Mouse (Mus musculus): ENCODE measurements at regions not wholly inside any gene's neighbourhood (a gene's known extent, or its start where the extent isn't known, plus 50 kb on each side); places are given as distances from the start of the nearest gene placed in this dataset.

DNA sequence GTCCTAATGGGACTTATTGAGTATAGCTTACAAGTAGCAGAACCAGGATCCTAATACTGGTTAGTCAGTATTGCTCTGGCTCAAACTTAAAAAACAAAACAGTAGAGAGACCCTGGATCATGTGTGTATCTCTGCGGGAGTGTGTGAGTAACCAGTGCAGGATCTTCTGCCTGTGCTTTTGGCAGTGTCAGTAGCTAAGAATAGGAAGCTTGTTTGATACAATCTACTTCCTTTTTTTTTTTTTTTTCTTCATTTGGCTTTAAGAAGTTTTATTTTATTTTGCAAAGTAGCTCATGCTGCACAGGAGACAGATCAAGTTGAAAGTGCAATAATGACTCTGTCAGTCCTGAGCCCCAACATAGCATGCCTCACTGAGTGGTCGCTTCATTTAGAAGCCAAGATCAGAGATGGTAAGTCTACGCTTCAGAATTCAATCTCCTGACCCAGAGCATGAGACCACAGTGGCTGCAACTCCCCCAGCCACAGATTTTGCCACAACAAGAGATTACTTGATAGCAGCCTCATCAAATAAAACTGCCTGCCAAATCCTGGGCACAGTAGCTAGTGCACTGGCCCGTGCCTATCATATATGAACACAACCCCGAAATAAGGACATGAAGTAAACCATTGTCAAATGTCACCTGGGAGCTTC, 306.4 kb upstream of the Pitrm1 start:
- H3K4me1 ChIP-seq (ENCODE audit: insufficient read depth, low read depth, low read length), result no peaks in the 10 kb centered on the region
- no peak overlapping the region for H3K4me3 ChIP-seq (ENCODE audit: low read depth, low read length)
- H3K27me3 ChIP-seq (ENCODE audit: insufficient read depth, low read length), result no peaks in the 10 kb centered on the region
- ATAC-seq (ENCODE audit: extremely low read depth, insufficient number of reproducible peaks, low FRiP score, poor library complexity, severe bottlenecking) (no peak), DNase-seq (ENCODE audit: low spot score) (no peak)
- H3K9me3 ChIP-seq (replicated peaks), result no peaks in the 10 kb centered on the region
- H3K36me3 ChIP-seq (replicated peaks), result no peaks in the 10 kb centered on the region
- TF ChIP-seq POLR2AphosphoS5 (IDR thresholded peaks at IDR 0.05; ENCODE audit: insufficient replicate concordance, low read depth, low read length) (no peak), GATA2 (IDR thresholded peaks at IDR 0.05; ENCODE audit: borderline replicate concordance, low read depth, low read length) (no peak), CTCF (IDR thresholded peaks at IDR 0.05; ENCODE audit: low read depth, low read length) (no peak), GATA1 (IDR thresholded peaks at IDR 0.05; ENCODE audit: borderline replicate concordance, low read length) (no peak)

DNA sequence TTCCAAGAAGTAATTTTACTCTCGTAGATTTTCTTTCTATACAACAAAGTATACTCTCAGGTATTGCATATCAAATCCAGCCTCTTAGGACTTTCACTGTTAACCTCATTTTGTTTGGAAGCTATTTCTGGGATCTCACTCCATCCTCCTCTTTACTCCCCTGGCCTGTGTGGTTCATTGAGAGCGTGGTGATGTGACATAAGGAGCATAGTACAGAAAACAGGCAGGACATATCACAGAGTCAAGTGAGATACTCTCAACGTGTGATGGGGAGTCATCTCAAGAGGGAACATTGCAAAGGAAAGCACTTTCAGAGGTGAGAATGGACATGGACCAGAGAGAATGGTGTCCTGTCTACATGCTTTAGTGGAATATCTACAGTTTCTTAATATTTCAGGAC, 297.8 kb upstream of the Pitrm1 start:
- ATAC-seq (ENCODE audit: extremely low read depth, insufficient number of reproducible peaks, low FRiP score, poor library complexity, severe bottlenecking), result no peak
- TF ChIP-seq POLR2AphosphoS5 (IDR thresholded peaks at IDR 0.05; ENCODE audit: insufficient replicate concordance, low read depth, low read length) (no peak), CTCF (IDR thresholded peaks at IDR 0.05; ENCODE audit: low read depth, low read length) (no peak), GATA2 (IDR thresholded peaks at IDR 0.05; ENCODE audit: borderline replicate concordance, low read depth, low read length) (no peak), GATA1 (IDR thresholded peaks at IDR 0.05; ENCODE audit: borderline replicate concordance, low read length) (no peak), TAL1 (conservative IDR thresholded peaks at IDR 0.05; ENCODE audit: low read depth, low read length) (no peak)
- H3K9me3 ChIP-seq (replicated peaks), result no peaks in the 10 kb centered on the region
- H3K4me1 ChIP-seq (ENCODE audit: insufficient read depth, low read depth, low read length), result no peaks in the 10 kb centered on the region
- H3K36me3 ChIP-seq (replicated peaks), result no peaks in the 10 kb centered on the region
- no peak overlapping the region for H3K4me3 ChIP-seq (ENCODE audit: low read depth, low read length)
- no peaks in the 10 kb centered on the region for H3K27me3 ChIP-seq (ENCODE audit: insufficient read depth, low read length)
- no peak for DNase-seq (ENCODE audit: low spot score)

DNA sequence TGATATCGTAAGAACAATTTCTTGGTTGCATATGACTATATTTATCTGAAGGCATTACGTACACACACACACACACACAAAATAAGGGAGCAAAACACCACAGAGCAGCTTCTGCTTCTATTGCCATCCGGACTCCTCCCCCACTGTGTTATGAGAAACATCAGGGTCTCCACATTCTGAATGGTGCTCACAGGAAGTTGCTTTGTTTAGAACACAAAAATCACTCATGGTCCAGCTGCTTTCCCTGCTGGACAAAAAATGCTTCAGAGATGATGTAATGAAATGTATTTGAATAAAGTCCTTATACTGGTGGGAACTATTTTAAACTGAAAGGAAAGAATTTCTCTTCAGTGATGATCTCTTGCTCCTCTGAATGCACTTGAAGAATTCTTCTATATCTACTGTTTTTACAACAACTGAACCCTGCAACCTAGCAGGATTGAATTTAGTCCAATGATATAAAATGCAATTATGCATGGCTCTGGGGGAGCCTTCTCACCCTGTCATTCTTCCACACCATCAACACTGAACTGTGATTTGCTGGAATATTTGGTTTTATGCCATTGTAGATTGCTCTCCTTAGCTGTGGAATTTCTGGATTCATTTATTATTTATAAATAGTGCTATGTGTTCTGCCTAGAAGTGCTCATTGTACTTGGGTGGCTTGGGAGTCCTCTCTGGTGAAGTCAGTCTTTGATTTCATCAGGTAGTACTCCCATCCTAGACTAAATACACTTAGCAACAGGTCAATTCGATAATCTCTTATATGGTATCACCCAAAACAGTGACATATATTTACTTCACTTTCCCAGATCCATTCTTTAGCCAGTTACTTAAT, 296.7 kb upstream of the Pitrm1 start:
- H3K4me3 ChIP-seq (ENCODE audit: low read depth, low read length), result no peak overlapping the region
- no peak for TF ChIP-seq GATA2 (IDR thresholded peaks at IDR 0.05; ENCODE audit: borderline replicate concordance, low read depth, low read length)
- TF ChIP-seq POLR2AphosphoS5 (IDR thresholded peaks at IDR 0.05; ENCODE audit: insufficient replicate concordance, low read depth, low read length), result no peak
- no peak for TF ChIP-seq CTCF (IDR thresholded peaks at IDR 0.05; ENCODE audit: low read depth, low read length)
- no peak for TF ChIP-seq GATA1 (IDR thresholded peaks at IDR 0.05; ENCODE audit: borderline replicate concordance, low read length)
- TF ChIP-seq TAL1 (conservative IDR thresholded peaks at IDR 0.05; ENCODE audit: low read depth, low read length), result no peak
- no peaks in the 10 kb centered on the region for H3K36me3 ChIP-seq (replicated peaks)
- no peak for DNase-seq (ENCODE audit: low spot score)
- no peak for ATAC-seq (ENCODE audit: extremely low read depth, insufficient number of reproducible peaks, low FRiP score, poor library complexity, severe bottlenecking)
- no peaks in the 10 kb centered on the region for H3K27me3 ChIP-seq (ENCODE audit: insufficient read depth, low read length)
- H3K9me3 ChIP-seq (replicated peaks), result no peaks in the 10 kb centered on the region
- no peaks in the 10 kb centered on the region for H3K4me1 ChIP-seq (ENCODE audit: insufficient read depth, low read depth, low read length)

DNA sequence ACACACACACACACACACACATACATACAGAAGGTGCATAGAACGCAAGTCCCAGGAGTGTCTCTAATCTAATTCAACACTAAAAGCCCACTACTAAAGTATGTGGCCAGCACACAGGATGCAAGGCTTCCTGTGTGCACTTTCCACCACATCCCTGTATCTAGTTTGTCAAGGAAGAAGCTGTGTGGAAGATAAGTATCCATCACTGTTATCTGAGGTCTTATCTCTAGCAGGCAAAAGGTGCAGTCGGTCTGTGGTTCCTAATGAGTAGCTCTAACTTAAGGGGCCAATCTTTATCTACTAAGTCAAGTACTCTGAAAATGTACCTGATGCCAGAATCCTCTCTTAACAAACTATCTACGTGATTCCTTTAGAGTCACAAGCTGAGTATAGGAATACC, 295.8 kb upstream of the Pitrm1 start:
- no peak for ATAC-seq (ENCODE audit: extremely low read depth, insufficient number of reproducible peaks, low FRiP score, poor library complexity, severe bottlenecking)

DNA sequence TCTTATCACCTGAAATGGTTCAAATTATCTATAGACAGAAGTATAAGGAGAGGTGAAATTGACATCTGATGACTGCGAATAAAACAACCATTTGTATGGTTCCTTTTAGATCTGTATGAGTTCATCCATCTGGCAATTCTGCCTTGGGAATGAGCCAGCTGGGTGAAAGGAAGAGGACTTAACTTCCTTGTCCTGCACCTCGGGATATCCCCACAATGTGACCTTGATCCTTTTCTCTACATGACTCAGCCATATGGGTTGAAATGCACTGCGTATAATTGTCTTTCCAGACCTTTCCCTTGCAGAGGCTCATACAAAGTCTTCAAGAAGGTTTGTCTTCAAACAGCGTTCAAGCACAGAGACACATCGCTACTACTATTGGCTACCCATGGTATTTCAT, 292.6 kb upstream of the Pitrm1 start:
- no peaks in the 10 kb centered on the region for H3K9me3 ChIP-seq (replicated peaks)
- H3K4me3 ChIP-seq (ENCODE audit: low read depth, low read length), result no peak overlapping the region
- DNase-seq (ENCODE audit: low spot score) (no peak), ATAC-seq (ENCODE audit: extremely low read depth, insufficient number of reproducible peaks, low FRiP score, poor library complexity, severe bottlenecking) (no peak)
- H3K36me3 ChIP-seq (replicated peaks), result no peaks in the 10 kb centered on the region
- no peaks in the 10 kb centered on the region for H3K4me1 ChIP-seq (ENCODE audit: insufficient read depth, low read depth, low read length)
- no peaks in the 10 kb centered on the region for H3K27me3 ChIP-seq (ENCODE audit: insufficient read depth, low read length)
- TF ChIP-seq TAL1 (conservative IDR thresholded peaks at IDR 0.05; ENCODE audit: low read depth, low read length) (no peak), CTCF (IDR thresholded peaks at IDR 0.05; ENCODE audit: low read depth, low read length) (no peak), POLR2AphosphoS5 (IDR thresholded peaks at IDR 0.05; ENCODE audit: insufficient replicate concordance, low read depth, low read length) (no peak), GATA1 (IDR thresholded peaks at IDR 0.05; ENCODE audit: borderline replicate concordance, low read length) (no peak), GATA2 (IDR thresholded peaks at IDR 0.05; ENCODE audit: borderline replicate concordance, low read depth, low read length) (no peak)

More for the DNA sequence above, 295.8 kb upstream of the Pitrm1 start:
- TF ChIP-seq GATA2 (IDR thresholded peaks at IDR 0.05; ENCODE audit: borderline replicate concordance, low read depth, low read length), result no peak
- TF ChIP-seq GATA1 (IDR thresholded peaks at IDR 0.05; ENCODE audit: borderline replicate concordance, low read length), result no peak
- no peak for TF ChIP-seq CTCF (IDR thresholded peaks at IDR 0.05; ENCODE audit: low read depth, low read length)
- TF ChIP-seq POLR2AphosphoS5 (IDR thresholded peaks at IDR 0.05; ENCODE audit: insufficient replicate concordance, low read depth, low read length), result no peak
- TF ChIP-seq TAL1 (conservative IDR thresholded peaks at IDR 0.05; ENCODE audit: low read depth, low read length), result no peak
- Histone ChIP-seq H3K9me3 (replicated peaks) (no peaks in the 10 kb centered on the region), H3K36me3 (replicated peaks) (no peaks in the 10 kb centered on the region), H3K4me3 (ENCODE audit: low read depth, low read length) (no peak overlapping the region), H3K4me1 (ENCODE audit: insufficient read depth, low read depth, low read length) (no peaks in the 10 kb centered on the region), H3K27me3 (ENCODE audit: insufficient read depth, low read length) (no peaks in the 10 kb centered on the region)
- DNase-seq (ENCODE audit: low spot score), result no peak

DNA sequence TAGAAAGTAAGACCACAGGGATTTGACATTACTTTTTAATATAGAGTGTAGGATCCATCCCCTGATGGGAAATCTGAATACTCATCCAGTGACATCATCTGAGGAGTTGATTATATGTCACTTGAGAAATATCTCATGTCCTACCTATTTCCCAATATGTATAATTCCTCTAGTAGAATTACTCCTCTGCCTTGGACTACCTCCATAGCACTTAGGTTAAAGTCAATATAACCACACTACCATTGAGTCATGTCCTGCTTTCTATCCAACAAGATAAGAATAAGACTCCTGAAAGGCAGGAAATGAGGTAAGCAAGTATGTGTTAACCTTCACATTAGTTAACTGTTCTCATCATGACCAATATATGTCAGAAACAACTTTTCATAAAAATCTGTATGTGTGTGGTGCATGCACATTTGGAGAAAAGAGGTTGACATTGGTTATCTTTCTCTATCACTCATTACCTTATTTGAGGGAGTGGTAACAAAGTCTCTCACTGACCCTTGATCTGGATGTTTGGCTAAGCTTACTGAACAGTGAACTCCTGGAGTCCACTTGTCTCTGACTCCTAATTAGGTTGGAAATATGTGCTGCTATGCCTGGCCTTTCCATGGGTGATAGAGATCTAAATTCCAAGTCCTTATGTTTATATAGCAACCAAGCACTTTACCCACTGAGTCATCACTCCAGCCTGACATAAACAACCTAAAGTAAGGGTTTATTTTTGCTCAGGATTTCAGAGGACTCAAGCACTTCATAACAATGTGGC, 292.0 kb upstream of the Pitrm1 start:
- H3K4me1 ChIP-seq (ENCODE audit: insufficient read depth, low read depth, low read length), result no peaks in the 10 kb centered on the region
- no peaks in the 10 kb centered on the region for H3K27me3 ChIP-seq (ENCODE audit: insufficient read depth, low read length)
- no peaks in the 10 kb centered on the region for H3K36me3 ChIP-seq (replicated peaks)
- no peak for ATAC-seq (ENCODE audit: extremely low read depth, insufficient number of reproducible peaks, low FRiP score, poor library complexity, severe bottlenecking)
- TF ChIP-seq TAL1 (conservative IDR thresholded peaks at IDR 0.05; ENCODE audit: low read depth, low read length) (no peak), GATA1 (IDR thresholded peaks at IDR 0.05; ENCODE audit: borderline replicate concordance, low read length) (no peak), CTCF (IDR thresholded peaks at IDR 0.05; ENCODE audit: low read depth, low read length) (no peak), POLR2AphosphoS5 (IDR thresholded peaks at IDR 0.05; ENCODE audit: insufficient replicate concordance, low read depth, low read length) (no peak), GATA2 (IDR thresholded peaks at IDR 0.05; ENCODE audit: borderline replicate concordance, low read depth, low read length) (no peak)
- no peak for DNase-seq (ENCODE audit: low spot score)
- H3K9me3 ChIP-seq (replicated peaks), result no peaks in the 10 kb centered on the region
- no peak overlapping the region for H3K4me3 ChIP-seq (ENCODE audit: low read depth, low read length)

Data from G1E (cell line).